Mouse (Mus musculus) spleen, adult 12 weeks (tissue): ENCODE results near the gene Ganc.

Experiments
- DNase-seq: peaks from one replicate; pipeline ENCODE4 v3.0.0; 2022; ENCODE audit warnings: low spot score

Gene Ganc

GRCm38 (mm10) chr2:120403653-120403985 is at the start of gene Ganc:
TSS of gene Ganc (plus strand) at chr2:120403896.
- no peak for DNase-seq

DNA sequence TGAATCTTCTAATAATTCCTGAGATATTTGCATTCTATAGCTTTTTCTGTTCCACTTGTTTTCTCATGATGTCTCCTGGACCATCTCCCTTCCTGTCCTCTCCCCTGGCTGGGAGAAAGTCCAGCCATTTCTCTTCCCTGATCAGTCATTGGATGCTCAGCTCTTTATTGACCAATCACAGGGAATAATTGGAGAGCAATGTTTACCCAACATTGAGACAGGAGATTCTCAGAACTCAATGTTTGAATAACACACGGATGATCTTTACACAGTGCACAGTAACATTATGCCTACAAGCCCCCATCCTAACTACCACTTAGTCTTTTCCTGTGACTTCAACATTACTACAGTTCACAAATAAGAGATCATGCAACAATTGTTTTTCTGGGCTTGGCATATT is 43.3 kb upstream of the Ganc start:
- DNase-seq, result no peak

GRCm38 (mm10) chr2:120366501-120366900 is 37.2 kb upstream of the Ganc start:
- no peak for DNase-seq

GRCm38 (mm10) chr2:120367416-120368207 is 36.1 kb upstream of the Ganc start:
- no peak for DNase-seq

GRCm38 (mm10) chr2:120373858-120374257 is 29.8 kb upstream of the Ganc start:
- DNase-seq, result no peak

DNA sequence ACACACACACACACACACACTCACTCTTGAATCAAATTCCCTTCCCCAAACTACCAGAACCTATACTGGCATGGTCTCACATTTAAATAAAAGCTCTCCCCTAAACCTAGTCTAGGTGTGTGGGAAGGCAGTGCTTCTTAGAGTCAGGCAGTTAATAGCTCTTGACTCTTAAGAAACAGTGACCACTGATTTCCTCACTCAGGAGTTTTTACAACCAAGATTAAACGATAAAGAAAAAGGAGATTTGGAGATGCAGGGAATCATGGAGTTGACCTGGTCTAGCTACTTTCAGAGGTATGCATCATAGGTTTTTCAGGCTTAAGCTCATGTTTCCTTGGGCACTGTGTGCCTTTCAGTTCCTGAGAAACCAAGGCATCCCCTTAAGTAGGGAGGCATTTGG is 17.4 kb upstream of the Ganc start:
- DNase-seq, result no peak

DNA sequence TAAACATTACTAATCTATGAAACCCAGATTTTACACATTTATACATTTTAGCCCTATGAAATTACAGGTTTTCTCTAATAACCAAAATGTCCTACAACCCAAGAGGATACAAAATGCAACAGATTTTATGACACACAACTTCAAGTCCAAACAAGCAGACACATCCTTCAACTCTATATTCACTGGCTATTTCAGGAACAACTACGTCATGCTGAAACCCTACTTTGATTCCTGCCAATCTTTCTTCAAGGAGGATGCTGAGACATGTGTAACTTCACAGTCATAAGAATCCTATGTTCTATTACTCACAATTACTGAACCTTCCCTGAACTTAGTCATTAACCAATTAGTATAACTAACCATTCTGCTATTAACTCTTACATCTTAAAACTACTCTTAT is 16.4 kb upstream of the Ganc start:
- no peak for DNase-seq

GRCm38 (mm10) chr2:120389376-120389775 is 14.3 kb upstream of the Ganc start:
- no peak for DNase-seq

DNA sequence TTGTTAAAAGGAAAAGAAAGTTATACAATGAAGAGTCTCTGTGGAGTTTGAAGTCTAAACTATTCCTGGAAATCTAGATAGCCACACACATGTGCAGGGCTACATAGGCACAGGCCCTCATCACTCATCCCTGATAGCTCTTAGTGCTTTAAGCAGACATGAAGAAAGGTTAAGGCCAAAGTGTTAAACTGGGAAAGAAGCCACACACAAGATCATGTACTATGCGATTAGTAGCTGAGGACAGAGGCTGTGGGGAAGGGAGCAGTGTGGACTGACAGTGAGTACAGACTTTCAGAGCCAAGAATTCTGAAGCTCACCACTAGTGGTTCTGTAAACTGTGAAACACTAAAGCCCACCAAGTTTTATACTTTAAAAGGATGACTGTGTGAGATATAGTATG is 12.8 kb upstream of the Ganc start:
- DNase-seq, result no peak

- no peak for DNase-seq
Observed at GRCm38 (mm10) chr2:120392406-120392805, 11.3 kb upstream of the Ganc start.

DNA sequence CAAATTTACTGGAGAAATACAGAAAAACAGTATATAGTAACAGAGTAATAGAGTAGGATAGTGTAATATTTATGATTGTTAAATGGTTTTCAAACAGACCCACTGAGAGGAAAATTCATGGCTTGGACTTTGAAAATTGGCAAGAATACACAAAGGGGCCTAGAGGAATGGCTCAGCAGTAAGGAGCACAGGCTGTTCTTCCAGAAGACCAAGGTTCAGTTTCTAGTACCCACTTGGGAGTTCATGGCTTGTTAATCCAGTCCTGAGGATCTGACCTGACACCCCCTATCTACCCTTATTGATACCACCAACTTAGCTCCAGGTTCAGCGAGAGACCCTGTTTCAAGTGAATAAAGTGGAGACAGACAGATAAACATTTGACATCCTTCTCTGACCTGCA is 5.7 kb upstream of the Ganc start:
- no peak for DNase-seq

DNA sequence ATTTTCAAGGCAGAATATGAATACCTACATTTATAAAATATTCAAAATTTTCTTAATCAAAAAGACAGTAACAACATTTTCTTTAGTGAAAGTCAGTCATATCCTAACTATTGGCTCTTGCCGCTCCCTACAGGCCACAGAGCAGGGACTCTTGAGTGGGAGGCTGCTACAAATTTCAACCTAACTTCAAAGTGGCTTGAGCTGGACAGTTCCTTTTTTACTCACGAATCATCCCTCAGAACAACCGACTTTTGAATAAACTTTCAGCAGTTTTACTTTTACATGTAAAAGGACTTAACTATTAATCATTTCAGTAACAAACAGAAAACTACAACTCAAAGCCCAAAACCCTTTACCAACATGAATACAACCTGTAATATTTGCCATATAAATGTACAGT is 883 bp upstream of the Ganc start:
- no peak for DNase-seq

DNA sequence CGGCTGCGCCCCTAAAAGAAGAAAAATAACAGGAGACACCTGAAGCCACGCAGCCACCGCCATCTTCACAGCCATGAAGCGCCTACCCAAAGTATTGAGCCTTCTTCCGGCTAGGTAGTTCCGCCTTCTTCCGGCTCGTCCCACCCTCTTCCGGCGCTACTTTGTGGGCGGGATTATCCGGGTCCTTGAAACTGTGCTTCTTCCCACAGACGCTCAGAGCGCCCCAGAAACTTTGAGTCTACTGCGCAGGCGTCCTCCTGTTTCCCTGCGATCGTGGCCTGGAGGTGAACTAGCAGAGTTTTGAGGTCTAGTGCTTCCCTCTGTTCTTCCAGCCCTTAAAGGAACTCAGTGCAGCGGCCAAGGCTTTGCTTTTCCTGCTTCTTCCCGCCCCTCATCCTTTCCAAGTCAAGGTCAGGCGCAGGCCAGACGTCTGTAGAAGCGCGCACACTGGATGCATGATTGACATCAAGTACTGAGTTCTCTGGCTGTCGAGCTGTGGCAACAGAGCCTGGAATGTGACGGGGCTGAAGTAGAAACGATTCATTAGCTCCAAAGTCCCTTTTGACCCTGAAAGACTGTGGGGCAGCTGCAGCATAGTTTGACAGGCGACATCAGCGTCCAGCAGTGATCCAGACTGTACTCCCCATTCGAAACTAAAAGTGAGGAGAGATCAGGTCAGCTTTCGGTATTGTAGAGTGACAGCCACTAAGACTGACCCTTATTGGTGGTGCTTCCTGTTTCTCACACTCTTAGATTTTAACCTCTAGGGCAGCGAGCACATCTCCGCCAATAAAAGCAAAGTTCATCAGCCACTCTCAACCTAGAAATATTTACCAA is 508 bp downstream of the Ganc start, which contains the start of gene Tmem87a:
Tmem87a (minus strand) TSS at position 128 of the 837 bp plus-strand sequence.
- peak; percentile 90 for DNase-seq

- DNase-seq, result no peak
Observed at GRCm38 (mm10) chr2:120404823-120405765, 1.4 kb downstream of the Ganc start.

DNA sequence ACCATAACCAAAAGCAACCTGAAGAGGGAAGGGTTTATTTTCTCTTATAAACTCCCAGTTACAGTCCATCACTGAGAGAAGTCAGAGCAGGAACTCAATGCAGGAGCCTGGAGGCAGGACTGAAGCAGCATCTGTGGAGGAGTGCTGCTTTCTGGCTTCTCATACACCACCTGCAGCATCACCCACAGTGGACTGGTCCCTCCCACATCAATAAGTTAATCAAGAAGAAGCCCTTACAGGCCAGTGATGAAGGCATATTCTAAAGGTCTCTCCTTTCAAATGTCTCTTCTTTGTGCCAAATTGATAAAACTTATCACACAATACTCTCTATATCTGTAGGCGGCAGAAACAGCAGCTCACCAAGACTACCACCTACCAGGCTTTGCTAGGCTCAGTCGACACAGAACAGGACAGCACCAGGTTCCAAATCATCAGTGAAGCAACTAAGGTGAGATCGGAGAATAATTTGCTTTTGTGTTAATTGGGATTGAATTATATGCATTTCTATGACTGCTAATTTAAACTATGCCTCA is 7.5 kb downstream of the Ganc start:
- no peak for DNase-seq

GRCm38 (mm10) chr2:120414113-120414512 is 10.4 kb downstream of the Ganc start:
- no peak for DNase-seq

DNA sequence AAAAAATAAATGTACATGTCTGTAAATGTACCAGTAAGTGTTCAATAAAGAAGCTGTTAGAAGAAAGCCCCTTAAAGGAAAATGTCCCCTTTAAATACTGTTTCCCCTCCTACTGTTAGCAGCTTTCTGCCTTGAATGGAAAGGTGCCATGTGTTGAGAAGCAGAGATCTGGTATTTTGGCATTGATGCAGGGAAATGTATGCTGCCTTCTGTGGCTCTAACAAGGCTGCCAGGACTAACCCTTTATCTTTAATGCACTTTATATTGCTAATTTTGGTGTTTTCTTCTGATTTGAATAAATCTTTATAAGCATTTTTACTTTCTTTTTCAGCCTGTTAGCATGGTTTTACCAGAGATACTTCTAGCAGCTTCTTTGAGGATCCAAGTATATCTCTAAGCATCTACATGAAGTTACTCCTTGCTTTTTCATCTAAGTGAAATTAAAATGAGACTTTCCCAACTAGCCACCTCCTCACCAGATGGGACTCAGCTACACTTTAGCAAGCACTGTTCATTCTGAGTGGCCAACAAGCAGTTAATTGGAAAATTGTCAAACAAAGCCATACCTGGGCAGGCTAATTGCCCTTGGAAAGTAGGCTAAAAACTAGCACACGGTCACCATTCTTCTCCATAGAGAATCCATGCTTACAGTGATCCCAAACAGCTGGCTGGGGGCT is 11.2 kb downstream of the Ganc start:
- DNase-seq, result no peak

DNA sequence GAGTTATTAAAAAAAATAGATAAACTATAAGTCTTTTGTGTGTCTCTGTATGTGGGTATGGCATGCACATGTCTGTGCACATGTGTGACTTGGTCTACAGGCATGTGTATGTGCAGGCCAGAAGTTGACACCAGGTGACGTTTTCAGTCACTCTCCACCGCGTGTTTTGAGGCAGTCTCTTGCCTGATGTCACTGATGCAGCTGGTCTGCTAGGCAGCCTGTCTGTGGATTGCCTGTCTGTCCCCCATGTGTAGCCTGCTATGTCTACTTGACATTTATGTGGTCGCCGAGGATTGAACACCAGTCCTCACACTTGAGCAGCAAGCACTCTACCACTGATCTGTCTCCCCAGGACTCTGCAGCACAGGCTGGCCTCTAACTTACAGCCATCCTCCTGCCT is 20.7 kb downstream of the Ganc start:
- DNase-seq, result no peak

GRCm38 (mm10) chr2:120444486-120444885 is 40.8 kb downstream of the Ganc start:
- DNase-seq, result no peak

DNA sequence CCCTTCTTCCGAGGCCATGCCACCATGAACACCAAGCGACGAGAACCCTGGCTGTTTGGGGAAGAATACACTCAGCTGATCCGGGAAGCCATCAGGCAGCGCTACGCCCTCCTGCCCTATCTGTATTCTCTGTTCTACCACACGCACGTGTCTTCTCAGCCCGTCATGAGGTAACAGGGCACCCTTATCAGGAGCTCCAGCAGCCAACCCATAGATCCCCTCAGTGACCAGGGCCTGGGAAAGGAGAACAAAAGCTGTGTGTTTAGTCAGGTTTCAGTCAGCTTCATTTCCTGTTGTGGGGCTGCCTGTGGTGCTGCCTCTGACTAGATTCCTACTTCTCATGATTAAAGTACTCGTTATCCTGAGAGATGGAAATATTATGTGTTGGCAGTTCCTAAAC is 42.7 kb downstream of the Ganc start:
- DNase-seq, result no peak

GRCm38 (mm10) chr2:120447306-120447705 is 43.6 kb downstream of the Ganc start:
- no peak for DNase-seq
